In the genomic region with DNA sequence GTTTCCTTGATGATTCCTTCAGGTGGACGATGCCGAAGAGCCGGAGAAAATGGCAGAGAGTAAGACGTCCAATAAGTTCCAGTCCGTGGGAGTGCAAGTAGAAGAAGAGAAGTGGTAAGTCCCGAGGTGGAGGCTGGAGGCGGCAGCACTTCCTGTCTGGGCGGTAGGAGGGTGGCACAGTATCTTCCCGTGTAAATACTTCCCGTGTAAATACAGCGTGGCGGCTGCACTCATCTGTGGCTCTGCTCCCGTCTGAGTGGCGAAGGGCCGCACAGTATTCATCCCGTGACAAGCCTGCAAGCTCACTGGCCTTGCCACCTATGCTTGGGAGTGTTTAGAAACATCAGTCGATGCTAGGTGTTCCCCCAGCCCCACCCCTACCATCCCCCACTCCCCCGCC, we compare ENCODE assay signal across 14 mouse cellular contexts.
"Had no signal": no experiment of that assay in that cellular context is flagged by ENCODE, and none has a peak within 500 bp of the region (broad histone marks: within the 10 kb centered on the region; RNA-seq: fewer than 3 reads in every experiment).

No protein-coding gene starts in this region.

- H3K27ac ChIP-seq: limb, embryonic 12.5 days; liver, embryonic 13.5 days; lung, embryonic 15.5 days; midbrain, embryonic 13.5 days had no signal

- H3K4me1 ChIP-seq: limb, embryonic 12.5 days; liver, embryonic 13.5 days; lung, embryonic 15.5 days; midbrain, embryonic 13.5 days had no signal

- H3K36me3 ChIP-seq: limb, embryonic 12.5 days; liver, embryonic 13.5 days; lung, embryonic 15.5 days; midbrain, embryonic 13.5 days had no signal

- H3K27me3 ChIP-seq: limb, embryonic 12.5 days; liver, embryonic 13.5 days; lung, embryonic 15.5 days; midbrain, embryonic 13.5 days had no signal

- H3K9ac ChIP-seq: limb, embryonic 12.5 days; liver, embryonic 13.5 days; liver, postnatal 0 days; lung, embryonic 15.5 days; midbrain, embryonic 13.5 days had no signal

- DNase-seq: kidney, adult 8-10 months; kidney, postnatal 25 days; layer of hippocampus, adult 9-11 months; liver; liver, embryonic 13.5 days; liver, postnatal 0 days; lung, postnatal 36 days; right cerebral cortex, postnatal 14 days; thymus, adult 2 months; thymus, postnatal 25 days had no signal

- H3K4me3 ChIP-seq: limb, embryonic 12.5 days; liver, embryonic 13.5 days; lung, embryonic 15.5 days; midbrain, embryonic 13.5 days had no signal

- H3K4me2 ChIP-seq: limb, embryonic 12.5 days; liver, embryonic 13.5 days; lung, embryonic 15.5 days; midbrain, embryonic 13.5 days had no signal

- ATAC-seq: intestine, postnatal 0 days; liver, postnatal 0 days; midbrain, embryonic 13.5 days had no signal

- H3K9me3 ChIP-seq: limb, embryonic 12.5 days; liver, embryonic 13.5 days; lung, embryonic 15.5 days; midbrain, embryonic 13.5 days had no signal
